Mouse (Mus musculus): ENCODE data around the gene Thrb.

GRCm38 (mm10) chr14:17623936-17624335 lies 36.1 kb upstream of the Thrb start:
- TF ChIP-seq CTCF (IDR thresholded peaks at IDR 0.05; ENCODE audit: low read depth) (no peak), EP300 (IDR thresholded peaks at IDR 0.05; ENCODE audit: low read depth) (no peak)

All from liver, embryonic 14.5 days (tissue).